Comparison of ENCODE assay signal across 9 mouse cellular contexts in genomic region chr5:74677399-74678338, GRCm38 (mm10). TPM values are rescaled to one million over a fixed set of nuclear protein-coding genes. Genes with fewer than 3 reads are reported as not detected.
DNase-seq lines count a peak whose midpoint lies in the region; ATAC-seq lines count a peak whose summit lies in the region.
"Had no signal": no experiment of that assay in that cellular context is flagged by ENCODE, and none has a peak within 500 bp of the region (broad histone marks: within the 10 kb centered on the region; RNA-seq: fewer than 3 reads in every experiment).

No protein-coding gene starts in this region.

- peak overlapping the region; percentile 36 for H3K4me2 ChIP-seq in embryonic facial prominence, embryonic 13.5 days
- H3K4me2 ChIP-seq in midbrain, embryonic 12.5 days (replicated peaks) = peak overlapping the region; percentile 33

- 0 out of 2 replicates have a peak overlapping the region, but pooled peaks have one; percentile 17 for H3K9ac ChIP-seq in embryonic facial prominence, embryonic 13.5 days
- H3K9ac ChIP-seq in midbrain, embryonic 12.5 days (replicated peaks) = peak overlapping the region; percentile 11; the same call in 1 of the 2 replicates

- DNase-seq in embryonic facial prominence, embryonic 10.5 days (ENCODE audit: low spot score) = no peak
- DNase-seq in cerebellum, adult 9-11 months = peak; percentile 92
- DNase-seq in heart, postnatal 4 days = peak; percentile 31
- no peak for DNase-seq in ovary, postnatal 10 days (ENCODE audit: low spot score)
- DNase-seq in kidney, postnatal 14 days = no peak
- DNase-seq in adipocyte (ENCODE audit: low spot score) = no peak

- peaks cover 19% of the 10 kb centered on the region for H3K4me1 ChIP-seq in embryonic facial prominence, embryonic 13.5 days
- H3K4me1 ChIP-seq in embryonic facial prominence, embryonic 10.5 days = peaks cover 3% of the 10 kb centered on the region; the same call in 1 of the 2 replicates
- peaks cover 13% of the 10 kb centered on the region; the same call in 1 of the 2 replicates for H3K4me1 ChIP-seq in midbrain, embryonic 12.5 days

- no peaks in the 10 kb centered on the region for H3K9me3 ChIP-seq in embryonic facial prominence, embryonic 13.5 days
- H3K9me3 ChIP-seq in embryonic facial prominence, embryonic 10.5 days = no peaks in the 10 kb centered on the region
- H3K9me3 ChIP-seq in midbrain, embryonic 12.5 days = no peaks in the 10 kb centered on the region

- 63% methylated on average over 19 of the region's 19 CpGs for WGBS in embryonic facial prominence, embryonic 13.5 days
- WGBS in embryonic facial prominence, embryonic 10.5 days = 77% methylated on average over 19 of the region's 19 CpGs
- 46% methylated on average over 19 of the region's 19 CpGs for WGBS in midbrain, embryonic 12.5 days

- no peaks in the 10 kb centered on the region for H3K27me3 ChIP-seq in embryonic facial prominence, embryonic 13.5 days
- H3K27me3 ChIP-seq in embryonic facial prominence, embryonic 10.5 days (replicated peaks; ENCODE audit: low read depth, poor library complexity, severe bottlenecking) = no peaks in the 10 kb centered on the region
- peaks cover 25% of the 10 kb centered on the region for H3K27me3 ChIP-seq in midbrain, embryonic 12.5 days

- H3K4me3 ChIP-seq in embryonic facial prominence, embryonic 13.5 days = no peak overlapping the region
- no peak overlapping the region for H3K4me3 ChIP-seq in embryonic facial prominence, embryonic 10.5 days
- H3K4me3 ChIP-seq in midbrain, embryonic 12.5 days = 0 out of 2 replicates have a peak overlapping the region, but pooled peaks have one; percentile 4

- no peak for ATAC-seq in embryonic facial prominence, embryonic 13.5 days (ENCODE audit: insufficient number of reproducible peaks, insufficient read depth, low FRiP score, low TSS enrichment, low read depth)
- peak; percentile 97 for ATAC-seq in midbrain, embryonic 12.5 days (ENCODE audit: low FRiP score, low read depth)

- H3K36me3 ChIP-seq in embryonic facial prominence, embryonic 13.5 days = no peaks in the 10 kb centered on the region
- no peaks in the 10 kb centered on the region for H3K36me3 ChIP-seq in embryonic facial prominence, embryonic 10.5 days (replicated peaks)
- H3K36me3 ChIP-seq in midbrain, embryonic 12.5 days = no peaks in the 10 kb centered on the region

- peak overlapping the region; percentile 63; the same call in 1 of the 2 replicates for H3K27ac ChIP-seq in embryonic facial prominence, embryonic 13.5 days
- no peak overlapping the region for H3K27ac ChIP-seq in embryonic facial prominence, embryonic 10.5 days (replicated peaks)
- peak overlapping the region; percentile 47 for H3K27ac ChIP-seq in midbrain, embryonic 12.5 days (replicated peaks)
- H3K27ac ChIP-seq: macrophage had no signal

RNA-seq across cellular contexts. Expression of gene Lnx1, which starts 25.0 kb away (rescaled TPM):
- 2.0 and 3.6 TPM in 2 replicates for polyA plus RNA-seq in embryonic facial prominence, embryonic 13.5 days (2015; fragmentation: Nextera tagmentation; extraction: Ambion mirVana)
- polyA plus RNA-seq in embryonic facial prominence, embryonic 10.5 days (2016; fragmentation: Nextera tagmentation; extraction: Ambion mirVana) = 1.7 TPM in 2 replicates
- total RNA-seq in heart, postnatal 4 days (2021) = 1 to 10 TPM; 1.8 to 2.0 TPM
- 0.83 and 0.96 TPM in 2 replicates for polyA plus RNA-seq in midbrain, embryonic 12.5 days (2016; fragmentation: Nextera tagmentation; extraction: Ambion mirVana)
- polyA plus RNA-seq: macrophage had no signal

Comparison
In these comparisons a context has a peak if more than half of its experiments do, and no peak if none do; other contexts are left out.
1. DNase-seq: peak in cerebellum, adult 9-11 months (single experiment) and heart, postnatal 4 days (single experiment); none in embryonic facial prominence, embryonic 10.5 days (single experiment), ovary, postnatal 10 days (single experiment), kidney, postnatal 14 days (single experiment) and adipocyte (single experiment).